Mouse (Mus musculus): ENCODE measurements around the gene Fam243. TPM values are rescaled to one million over a fixed set of nuclear protein-coding genes. Genes with fewer than 3 reads are reported as not detected.

Gene Fam243
- total RNA-seq, 2 experiments from 2014 or later = not detected

DNA sequence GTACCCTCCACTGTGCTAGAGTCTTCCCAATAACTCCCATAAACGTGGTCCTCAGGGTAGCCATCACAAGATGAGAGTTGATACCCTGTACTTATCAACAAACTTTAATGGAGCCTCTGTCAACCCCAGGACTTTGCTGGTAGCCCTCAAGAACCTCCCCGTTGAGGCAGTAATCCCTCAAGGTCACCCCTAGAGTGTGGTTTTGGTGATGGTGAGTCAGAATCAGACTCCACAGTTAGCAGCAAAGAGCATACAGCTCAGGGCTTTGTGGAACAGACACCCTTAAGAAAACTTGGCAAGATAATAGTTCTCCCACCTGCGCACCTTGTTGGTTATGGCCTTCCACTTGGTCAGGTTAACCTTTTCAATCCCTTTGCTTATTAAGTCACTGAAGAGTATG, 880 bp downstream of the Fam243 start:
- no peak for ATAC-seq (ENCODE audit: poor library complexity, severe bottlenecking)

- ATAC-seq (ENCODE audit: poor library complexity, severe bottlenecking) = peak; percentile 86
Measured at GRCm38 (mm10) chr16:92319353-92320109, 1.7 kb downstream of the Fam243 start.

- no peak for ATAC-seq (ENCODE audit: poor library complexity, severe bottlenecking)
Measured at GRCm38 (mm10) chr16:92316049-92316738, 5.0 kb downstream of the Fam243 start.

DNA sequence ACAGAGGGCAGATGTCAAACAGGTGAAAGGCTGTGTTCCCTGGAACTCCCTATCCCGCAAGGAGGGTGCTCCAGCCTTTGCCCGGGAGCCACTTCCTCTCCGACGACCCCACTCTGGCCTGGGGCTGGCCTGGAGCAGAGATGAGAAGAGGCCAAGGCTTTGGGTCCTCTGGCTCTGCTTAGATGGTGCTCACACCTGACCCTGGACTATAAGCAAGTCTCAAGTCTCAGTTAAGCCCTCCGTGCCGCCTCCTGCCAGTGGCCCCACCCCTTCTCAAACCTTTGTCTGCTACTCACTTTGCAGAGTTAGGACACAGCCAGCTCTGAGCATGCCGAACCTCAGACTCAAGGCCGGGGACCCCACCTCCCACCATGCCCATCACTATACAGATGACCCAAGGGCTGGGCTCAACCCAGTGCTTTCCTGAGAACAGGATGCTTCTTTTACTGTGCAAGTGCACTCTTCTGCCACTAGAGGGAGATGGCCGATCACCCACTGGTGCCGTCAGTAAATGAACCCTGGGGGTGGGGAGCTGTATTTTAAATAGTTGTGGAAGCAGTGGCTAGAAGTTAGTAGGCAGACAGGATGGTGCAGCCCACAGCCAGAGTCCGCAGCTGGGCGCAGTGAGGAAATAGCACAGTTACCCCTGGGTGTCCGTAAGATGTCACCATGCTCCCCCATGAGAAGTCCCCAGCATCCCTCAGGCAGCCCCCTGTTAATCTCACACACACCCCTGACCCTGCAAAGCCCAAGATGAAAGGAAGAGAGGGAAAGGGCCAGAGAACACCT, 7.1 kb downstream of the Fam243 start:
- peak; percentile 91 for ATAC-seq (ENCODE audit: poor library complexity, severe bottlenecking)

GRCm38 (mm10) chr16:92309126-92309525, 12.1 kb downstream of the Fam243 start:
- ATAC-seq (ENCODE audit: poor library complexity, severe bottlenecking) = no peak

DNA sequence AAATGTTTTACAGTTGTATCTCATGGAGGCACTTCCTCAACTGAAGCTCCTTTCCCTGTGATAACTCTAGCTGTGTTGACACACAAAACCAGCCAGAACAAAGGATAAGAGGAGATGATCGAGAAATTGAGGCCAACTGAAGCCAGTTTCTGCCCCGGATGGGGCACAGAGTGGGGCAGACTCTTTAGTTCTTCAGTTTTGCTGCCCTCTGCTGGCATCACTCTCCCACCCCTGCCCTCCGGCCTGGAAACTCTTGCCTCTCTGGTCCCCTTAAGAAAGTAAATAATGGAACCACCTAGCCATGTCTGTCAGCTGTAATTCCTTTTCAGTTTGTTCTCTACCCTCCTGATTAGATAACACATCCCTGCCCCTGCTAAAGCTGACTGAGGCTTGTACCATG, 13.3 kb downstream of the Fam243 start:
- no peak for ATAC-seq (ENCODE audit: poor library complexity, severe bottlenecking)

GRCm38 (mm10) chr16:92305519-92305918, 15.7 kb downstream of the Fam243 start:
- ATAC-seq (ENCODE audit: poor library complexity, severe bottlenecking) = no peak

- ATAC-seq (ENCODE audit: poor library complexity, severe bottlenecking) = no peak
Measured at GRCm38 (mm10) chr16:92302506-92302905, 18.7 kb downstream of the Fam243 start.

DNA sequence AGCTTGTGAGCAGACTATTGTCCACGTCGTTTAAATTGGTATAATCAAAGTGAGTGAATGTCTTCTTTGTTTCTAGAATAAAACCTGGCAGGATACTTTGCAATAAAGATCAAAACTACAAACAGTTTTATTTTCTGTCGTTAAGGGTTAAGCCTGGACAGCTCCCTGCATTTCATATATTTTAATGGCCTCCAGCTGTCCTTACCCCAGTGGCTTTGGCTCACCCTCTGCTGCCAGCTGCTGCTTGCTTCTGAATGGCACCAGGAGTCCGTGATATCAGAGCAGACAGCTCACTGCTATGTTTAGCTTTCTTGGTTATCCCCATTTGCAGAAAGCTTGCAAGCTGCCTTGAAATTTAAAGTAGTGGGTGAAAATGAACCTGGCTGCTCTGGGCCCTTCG, 19.3 kb downstream of the Fam243 start:
- ATAC-seq (ENCODE audit: poor library complexity, severe bottlenecking) = no peak

GRCm38 (mm10) chr16:92301412-92301806, 19.8 kb downstream of the Fam243 start:
- ATAC-seq (ENCODE audit: poor library complexity, severe bottlenecking) = peak; percentile 53

- ATAC-seq (ENCODE audit: poor library complexity, severe bottlenecking) = peak; percentile 93
Measured at GRCm38 (mm10) chr16:92300649-92301411, 20.4 kb downstream of the Fam243 start, which contains the start of gene Smim11. Smim11 (plus strand) TSS chr16:92301286.

DNA sequence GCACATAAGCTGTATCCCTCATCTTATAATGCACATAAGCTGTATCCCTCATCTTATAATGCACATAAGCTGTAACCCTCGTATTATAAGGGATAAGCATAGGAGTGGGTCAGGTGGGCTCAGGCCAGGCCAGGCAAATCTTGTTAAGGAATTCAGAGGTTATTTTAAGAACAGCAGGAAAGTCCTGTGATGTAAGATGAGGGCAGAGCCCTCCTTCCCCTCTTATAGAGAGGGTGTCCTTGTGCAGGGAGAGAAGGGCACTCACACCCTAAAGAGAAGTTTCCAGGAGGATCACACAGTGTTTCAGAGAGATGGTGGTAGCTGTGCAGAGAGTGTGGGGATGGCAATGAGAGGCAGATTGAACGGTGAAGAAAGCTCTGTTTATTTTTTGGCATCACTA, 25.9 kb downstream of the Fam243 start:
- ATAC-seq (ENCODE audit: poor library complexity, severe bottlenecking) = no peak

DNA sequence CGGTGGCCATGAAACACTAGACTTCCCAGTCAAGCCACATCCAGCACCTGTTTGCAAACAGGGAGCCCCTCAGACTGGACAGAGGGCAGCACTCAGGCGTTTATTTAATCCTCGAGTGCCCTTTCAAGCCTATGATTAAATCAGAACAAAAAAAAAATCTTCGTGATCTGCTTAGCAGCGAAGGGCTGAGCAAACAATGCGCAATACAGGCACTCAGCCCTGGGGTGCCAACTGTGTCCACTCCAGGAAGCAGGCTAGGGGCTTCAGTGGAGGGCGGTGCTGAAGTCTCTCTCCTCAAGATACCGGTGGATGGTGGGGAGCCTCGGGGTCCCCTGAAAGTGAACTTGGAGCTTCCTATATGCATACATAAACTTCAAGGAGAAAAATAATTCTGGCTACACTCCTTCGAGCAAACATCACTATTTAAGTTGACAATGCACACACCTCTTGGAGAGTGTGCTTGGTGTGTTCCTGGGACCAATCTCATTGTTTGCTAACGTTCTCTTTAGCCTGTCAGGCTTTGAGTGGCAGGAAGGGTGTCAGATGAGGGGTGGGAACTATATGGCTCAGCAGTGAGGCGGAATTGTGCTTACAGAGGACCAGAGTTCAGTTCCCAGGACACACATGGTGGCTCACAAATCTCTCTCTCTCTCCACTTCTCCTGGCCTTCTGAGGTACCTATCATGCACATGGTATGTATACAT, 26.8 kb downstream of the Fam243 start:
- no peak for ATAC-seq (ENCODE audit: poor library complexity, severe bottlenecking)

DNA sequence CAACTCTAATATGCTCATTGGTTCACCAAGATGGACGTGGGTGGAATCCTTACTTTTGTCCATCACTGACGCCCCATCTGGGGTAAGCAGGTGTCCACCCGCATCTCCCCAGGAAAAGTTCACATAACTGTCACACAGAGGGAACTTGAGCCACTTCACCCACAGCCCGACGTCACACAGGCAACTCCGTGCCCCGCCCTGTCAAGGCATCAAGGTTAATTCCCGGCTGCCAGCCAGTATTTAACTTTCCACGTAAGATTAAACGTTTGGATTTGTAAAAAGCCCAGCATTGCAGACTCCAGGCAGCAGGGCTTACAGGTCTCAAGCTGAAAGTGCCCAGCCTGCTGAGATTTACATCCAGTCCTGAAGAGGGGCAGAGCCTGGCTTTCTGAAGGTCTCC, 29.1 kb downstream of the Fam243 start, which contains the start of gene Kcne2:
TSS of gene Kcne2 (plus strand) at position 289 of the 400 bp plus-strand sequence.
- no peak for ATAC-seq (ENCODE audit: poor library complexity, severe bottlenecking)

DNA sequence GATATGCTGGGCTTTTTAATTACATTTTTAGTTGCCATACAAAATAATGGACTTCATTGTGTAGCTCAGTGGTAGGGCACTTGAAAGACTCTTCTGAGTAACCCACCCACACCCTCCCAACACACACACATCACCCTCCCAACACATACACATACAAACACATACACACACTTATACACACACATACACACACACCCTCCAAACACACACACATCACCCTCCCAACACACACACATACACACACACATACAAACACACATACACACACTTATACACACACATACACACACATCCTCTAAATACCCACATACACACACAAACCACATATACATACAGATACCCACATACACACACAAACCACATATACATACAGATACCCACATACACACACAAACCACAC, 31.2 kb downstream of the Fam243 start:
- no peak for ATAC-seq (ENCODE audit: poor library complexity, severe bottlenecking)

DNA sequence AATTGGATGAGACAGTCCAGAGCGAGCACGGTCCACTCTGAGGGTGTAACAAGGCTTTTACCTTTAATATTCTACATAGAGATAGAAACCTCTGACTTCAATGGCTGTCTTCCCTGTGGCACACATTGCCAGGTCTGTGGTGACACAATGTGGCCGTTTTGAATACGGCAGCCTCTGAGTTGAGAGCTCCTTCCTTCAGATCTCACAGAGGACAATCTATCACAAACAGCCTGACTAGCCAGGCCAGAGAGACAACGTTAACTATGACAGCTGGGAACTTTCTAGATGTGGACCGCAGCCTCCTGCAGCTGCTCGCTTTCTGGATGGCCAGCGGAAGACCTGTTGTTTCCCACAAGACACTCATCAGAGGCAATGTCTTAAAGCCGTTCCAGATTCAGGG, 32.5 kb downstream of the Fam243 start:
- ATAC-seq (ENCODE audit: poor library complexity, severe bottlenecking) = no peak

GRCm38 (mm10) chr16:92286609-92287008, 34.6 kb downstream of the Fam243 start:
- peak; percentile 78 for ATAC-seq (ENCODE audit: poor library complexity, severe bottlenecking)

DNA sequence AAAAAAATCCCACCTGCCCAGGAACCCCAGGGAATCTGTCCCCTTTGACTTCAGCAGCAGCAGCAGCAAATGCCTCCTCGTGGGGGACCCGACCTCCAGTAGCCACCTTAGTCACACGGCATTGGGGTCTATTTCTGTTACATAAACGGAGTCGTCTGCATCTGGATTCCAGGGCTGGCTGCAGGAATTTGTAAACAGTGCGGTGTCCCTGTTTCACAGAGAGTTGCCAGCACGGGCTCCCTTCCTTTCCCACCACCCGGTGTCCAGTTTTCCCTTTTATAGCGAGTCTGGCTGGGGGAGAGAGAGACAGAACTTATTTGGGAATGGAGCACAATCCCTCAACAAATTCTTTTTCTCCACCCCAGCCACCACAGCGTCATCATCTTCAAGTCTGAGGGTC, 36.2 kb downstream of the Fam243 start:
- no peak for ATAC-seq (ENCODE audit: poor library complexity, severe bottlenecking)

DNA sequence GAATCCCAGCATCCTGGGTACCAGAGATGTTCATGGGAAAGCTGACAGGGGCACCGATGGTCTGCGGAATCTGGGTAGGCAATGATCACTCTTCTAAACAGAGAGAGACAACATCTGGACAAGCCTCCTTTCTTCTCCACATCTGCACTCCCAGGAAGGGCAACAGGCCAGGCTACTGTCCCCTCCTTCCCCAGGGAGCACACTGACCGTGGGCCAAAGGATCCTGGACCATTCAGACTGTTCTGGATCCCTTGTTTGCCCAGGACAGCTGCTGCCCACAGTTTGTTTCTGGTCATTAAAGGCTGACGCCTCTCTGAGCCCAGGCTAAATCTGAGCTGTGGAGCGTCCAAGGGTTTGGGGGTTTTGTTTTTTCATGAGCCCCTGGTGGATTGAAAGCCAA, 38.6 kb downstream of the Fam243 start:
- ATAC-seq (ENCODE audit: poor library complexity, severe bottlenecking) = no peak

- no peak for ATAC-seq (ENCODE audit: poor library complexity, severe bottlenecking)
Measured at GRCm38 (mm10) chr16:92275526-92275925, 45.7 kb downstream of the Fam243 start.

All from megakaryocyte, adult 5-6 weeks (primary cell).